Mouse (Mus musculus) cerebellum, postnatal 14 days (tissue): ENCODE measurements around the gene Col9a1.
A peak's percentile ranks its signal among the peaks of the same experiment; 100 is the strongest.

Experiments used
- DNase-seq, 2 experiments: peaks; one replicate each; pipeline ENCODE4 v3.0.0; 2021; ENCODE audit warnings: mixed read lengths in 2 of 2

The Col9a1 gene

DNA sequence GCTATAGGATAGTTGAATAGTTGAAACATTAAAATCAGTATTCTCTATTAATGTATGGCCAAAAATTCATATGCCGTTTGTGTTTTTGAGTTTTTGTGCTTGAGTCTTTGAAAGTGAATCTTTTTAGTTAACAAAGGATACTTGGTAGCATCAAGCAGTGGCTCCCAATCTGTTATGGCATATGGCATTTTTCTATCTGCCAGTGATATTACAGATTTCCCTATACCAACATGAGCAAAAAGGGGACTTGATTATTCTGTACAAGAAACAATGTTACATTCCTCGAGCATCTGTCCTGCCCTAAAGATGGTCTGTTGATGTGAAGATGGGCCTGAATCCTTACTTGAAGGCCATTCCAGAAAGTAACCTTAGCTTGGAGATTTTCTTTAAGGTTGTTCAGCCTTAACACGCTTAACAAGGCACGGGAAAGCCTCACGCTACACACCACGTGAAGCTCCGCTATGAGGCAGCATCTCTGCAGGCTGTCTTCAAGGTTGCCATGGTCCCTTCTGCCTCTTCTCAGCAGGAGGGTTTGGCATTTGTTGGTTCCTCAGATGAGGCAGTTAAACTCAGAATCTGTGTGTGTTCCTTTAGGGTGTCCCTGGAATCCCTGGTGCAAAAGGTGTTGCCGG, 45.7 kb downstream of the Col9a1 start:
- peak; percentile 85 to 91 for DNase-seq

DNA sequence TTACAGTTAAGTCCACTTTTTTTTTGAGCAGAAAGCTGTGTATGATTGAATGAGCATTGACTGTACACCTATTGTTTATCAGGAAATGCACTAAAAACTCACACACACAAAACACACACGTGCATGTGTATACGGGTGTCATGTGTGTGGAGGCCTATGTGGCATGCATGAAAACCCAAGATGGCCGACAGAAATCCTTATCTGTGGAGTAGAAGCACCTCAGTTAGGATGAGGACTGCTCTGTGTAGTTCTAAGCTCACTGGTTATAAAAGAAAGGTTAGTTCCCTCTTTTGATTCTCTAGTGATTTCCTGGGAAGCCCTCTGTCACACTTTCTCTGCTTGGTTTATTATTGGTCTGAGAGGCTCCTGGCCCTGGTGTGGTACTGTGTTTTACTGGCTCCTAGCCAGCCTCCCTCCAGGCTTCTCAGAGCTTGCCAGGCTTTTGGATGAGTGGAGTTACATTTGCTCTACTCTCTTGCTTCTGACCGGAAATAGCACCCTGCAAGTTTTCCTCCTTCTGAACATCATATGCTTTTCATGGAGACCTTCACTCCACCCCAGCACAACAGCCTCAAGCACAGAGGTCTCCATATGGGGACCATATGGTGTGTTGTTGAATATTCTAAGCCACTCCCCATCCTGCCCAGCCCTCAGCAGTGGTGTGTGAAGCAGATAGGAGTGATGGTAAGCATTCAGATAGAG, 48.6 kb downstream of the Col9a1 start:
- DNase-seq: peak; percentile 98 to 100

DNA sequence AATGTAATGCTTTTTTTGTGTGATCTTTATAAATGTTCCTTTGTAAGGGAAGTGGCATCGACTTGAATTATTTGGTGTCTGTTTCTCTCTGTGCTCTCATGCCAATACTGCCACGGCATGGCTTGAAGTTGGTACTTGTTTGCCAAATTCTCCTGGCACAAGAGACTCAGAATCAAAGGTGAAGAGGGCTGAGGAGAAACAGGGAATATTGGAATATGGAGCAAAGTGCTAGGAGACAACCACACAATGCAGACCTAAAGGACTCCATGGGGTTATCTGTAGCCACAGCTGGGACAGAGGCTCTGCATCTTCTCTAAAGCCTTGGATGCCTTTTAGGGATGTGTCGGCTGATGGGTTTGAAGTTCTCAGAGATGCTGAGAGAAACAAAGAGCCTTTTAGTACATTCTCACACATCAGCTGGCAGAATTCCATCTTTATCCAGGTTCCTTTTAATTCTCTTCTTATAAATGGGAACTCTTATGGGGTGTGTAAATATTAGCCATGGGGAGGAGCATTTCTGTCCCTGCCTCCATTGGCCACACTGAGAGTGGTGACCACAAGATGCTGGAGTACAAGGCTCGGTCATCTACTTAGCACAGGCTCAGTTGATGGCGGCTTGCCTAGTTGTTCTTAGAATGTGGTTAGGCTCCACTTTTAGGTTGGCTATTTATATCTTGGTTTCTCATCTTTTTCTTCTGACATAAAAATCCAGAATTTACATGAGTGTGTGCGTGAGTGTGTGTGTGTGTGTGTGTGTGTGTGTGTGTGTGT, 49.7 kb downstream of the Col9a1 start:
- peak; percentile 55 to 83 for DNase-seq

DNA sequence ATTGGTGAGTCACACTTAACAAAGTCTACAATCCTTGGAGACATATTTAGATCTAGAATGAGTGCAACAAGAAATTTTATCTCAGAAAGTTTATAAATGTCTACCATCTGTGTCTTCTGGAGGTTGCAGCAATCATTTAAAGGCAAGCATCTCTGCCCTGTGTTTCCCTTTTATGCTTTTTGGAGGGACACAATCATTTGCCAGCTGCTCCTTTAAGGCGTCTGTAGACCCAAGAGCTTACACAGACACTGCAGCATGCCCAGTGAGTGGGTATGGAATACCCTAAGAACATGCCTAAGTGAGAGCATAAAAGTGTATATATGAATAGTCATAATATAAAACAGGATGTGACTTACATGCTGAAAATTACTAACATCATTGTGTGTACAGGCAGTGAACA, 52.1 kb downstream of the Col9a1 start:
- DNase-seq: no peak

DNA sequence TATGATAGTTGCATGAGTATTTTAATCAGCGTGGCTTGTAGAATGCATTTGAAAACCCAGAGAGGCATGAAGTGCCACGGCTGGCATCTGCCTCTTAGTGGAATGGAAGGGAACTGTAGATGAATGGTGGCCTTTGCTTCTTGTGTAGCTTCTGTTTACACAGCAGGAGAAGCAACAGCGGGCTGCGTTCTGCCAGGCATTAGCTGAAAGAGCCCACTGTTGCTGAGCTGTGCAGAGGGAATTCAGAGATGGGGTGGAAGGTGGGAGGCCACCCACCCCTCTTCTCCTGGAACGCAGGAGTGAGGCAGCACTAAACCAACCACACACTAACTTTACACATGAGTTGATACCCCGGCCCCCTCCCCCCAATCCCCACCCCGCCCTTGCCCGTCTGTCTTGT, 53.0 kb downstream of the Col9a1 start:
- peak; percentile 57 to 63 for DNase-seq

DNA sequence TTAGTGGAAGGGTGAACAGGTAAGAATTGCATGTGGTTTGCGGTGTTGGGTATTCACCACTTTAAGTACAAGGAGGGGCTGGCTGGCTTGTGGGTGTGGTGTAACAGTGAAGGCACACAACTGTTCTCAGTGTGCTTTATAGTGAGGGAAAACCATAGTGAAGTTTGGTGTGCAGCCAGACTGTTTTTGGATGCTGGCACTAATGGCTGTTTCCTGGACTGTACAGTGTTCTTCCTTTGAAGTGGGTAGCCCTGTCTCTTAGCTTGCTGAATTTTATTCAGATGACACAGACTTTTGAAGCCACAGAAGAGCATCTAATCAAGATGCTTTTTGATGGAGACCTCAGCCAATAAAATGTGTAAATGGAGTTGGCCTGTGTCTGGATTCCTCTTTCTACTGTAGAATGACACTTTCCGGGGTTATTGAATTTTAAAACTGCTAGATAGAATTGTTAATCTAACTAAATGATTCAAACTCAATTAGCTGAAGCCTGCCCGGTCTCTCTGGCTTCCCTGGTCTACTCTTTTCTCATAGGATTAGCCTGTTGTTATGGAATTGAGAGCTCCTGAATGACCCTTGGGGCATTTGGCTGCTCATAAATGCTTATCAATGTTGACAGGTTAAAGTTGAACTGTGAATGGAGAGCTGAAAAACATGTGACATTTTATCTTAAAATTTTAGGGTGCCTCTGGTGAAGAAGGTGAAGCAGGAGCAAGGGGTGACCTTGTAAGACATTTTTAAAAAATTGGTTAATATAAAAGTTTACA, 54.3 kb downstream of the Col9a1 start:
- no peak for DNase-seq

DNA sequence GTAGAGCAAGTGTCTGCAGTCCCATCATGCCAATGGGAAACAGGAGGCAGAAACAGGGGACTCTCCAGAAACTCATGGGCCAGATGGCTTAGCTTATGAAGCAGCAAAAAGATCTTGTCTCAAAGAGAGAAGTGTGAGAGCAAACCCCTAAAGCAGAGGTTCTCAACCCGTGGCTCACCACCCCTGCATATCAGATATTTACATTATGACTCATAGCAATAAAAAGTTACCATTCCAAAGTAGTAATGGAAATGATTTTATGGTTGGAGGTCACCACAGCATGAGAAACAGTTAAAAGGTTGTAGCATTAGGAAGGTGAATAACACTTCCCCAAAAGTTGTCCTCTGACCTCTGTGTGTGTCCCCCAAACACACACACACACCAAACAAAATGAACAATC, 58.9 kb downstream of the Col9a1 start:
- no peak for DNase-seq

DNA sequence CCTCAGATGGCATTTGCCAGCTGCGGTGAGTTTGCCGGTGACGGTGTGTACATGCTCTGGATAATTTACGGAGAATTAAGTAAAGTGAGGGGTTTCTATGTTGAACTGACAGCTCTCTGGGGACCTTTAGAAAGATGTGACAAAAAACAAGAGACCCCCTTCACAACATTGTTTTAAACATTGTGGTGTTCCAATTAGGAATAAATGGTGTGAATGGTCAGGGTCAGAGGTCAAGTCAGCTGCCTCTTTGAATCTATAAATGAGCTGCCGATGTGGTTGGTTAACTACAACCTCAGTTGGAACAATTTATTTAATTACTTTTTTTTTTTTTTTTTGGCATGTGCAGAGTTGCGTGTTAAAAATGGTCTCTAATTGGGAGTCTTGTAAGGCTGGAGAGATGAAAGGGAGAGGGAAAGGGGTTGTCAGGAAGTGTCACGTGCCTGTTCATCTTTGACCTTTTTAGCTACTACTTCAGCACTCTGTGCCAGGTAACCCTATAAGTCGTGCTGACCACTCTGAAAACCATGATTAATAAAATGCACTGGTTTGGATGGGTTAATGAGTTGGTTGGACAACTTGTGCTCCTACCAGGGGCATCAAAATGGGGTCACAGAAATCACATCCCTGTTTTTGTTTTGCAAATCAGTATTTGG, 62.8 kb downstream of the Col9a1 start:
- no peak for DNase-seq

DNA sequence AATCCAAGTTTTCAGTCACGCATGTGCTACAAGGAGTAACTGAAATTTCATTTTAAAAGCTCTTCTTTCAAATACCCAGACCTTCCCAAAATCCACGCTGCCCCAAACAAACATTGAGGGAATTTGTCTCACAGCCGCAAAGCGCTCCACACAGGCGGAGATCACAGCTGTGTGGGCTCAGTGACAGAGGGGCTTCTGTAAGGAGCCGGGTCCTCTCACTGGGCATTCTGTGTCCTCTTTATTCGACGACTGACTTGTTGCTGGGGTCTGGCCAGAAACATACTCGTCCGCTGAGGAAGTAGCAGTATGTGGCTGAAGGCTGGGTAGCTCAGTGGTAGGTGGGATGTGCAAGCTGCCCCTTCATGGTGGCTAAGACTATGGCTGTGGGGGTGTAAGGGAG, 67.5 kb downstream of the Col9a1 start:
- DNase-seq: no peak

DNA sequence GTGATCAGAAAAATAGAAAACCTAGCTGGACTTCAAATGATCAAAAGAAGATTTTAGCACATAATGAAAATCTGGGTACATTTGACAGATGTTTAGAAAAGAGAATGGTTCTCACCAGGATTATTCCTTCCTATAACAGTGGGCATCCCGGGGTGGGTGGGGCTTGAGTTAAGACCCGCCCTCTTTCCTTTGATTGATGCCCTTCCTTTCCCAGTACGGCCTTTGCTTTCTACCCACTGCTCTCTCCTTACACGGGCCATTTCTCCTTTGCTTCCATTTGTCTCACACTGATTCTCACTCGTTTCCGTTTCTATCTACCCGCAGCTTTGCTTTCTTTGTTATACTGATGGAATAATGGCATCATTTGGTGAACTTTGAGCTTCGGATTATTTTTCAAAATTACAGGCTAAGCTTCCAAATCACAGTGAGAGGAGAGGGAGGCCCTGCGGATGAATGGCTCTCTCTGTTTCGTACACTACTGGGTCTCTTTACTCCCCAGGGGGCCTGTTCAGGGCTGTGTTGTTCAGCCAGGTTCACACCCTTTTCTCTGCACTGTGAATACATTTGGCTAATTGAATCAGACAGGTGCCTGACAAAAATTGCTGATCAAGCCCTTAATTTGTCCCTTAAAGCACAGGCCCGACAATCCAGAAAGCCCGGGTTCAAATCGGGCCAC, 68.4 kb downstream of the Col9a1 start:
- no peak for DNase-seq

DNA sequence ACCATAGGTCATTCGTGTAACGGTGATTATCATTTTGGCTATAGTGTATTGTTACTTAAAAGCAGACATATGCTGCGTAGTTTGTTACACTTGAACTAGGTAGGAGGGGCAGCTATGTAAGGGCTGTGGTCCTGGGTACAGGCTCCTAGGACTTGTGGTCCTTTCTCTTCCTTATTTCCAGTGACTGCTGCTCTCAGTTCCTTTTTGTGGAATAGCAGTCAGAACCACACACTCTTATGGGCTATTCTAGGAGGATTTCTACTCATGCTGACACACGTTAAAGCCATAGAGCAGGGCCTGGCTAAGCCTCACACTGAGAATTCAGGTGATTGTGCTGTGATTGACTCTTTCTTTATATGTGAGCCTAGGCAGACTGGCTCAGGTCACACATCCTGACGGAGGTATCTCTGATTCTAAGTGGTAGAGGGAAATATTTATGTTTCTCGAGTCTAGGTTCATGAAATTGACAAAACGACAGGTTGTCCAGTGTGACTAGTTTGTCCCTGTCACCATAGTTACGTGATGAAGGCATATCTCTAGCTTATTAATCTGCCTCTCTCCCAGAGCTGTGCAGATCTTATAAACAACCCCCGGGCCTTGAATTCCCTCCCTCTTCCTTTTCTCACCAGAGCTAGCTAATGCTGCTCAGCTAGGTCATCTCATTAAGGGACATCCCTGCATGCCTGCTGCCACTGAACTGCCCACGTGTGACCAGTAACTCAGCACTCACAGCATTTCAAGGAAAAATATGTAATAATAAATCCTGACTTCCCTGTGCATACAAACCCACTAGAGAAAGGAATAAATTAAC, 71.1 kb downstream of the Col9a1 start:
- DNase-seq: peak; percentile 35 to 50

DNA sequence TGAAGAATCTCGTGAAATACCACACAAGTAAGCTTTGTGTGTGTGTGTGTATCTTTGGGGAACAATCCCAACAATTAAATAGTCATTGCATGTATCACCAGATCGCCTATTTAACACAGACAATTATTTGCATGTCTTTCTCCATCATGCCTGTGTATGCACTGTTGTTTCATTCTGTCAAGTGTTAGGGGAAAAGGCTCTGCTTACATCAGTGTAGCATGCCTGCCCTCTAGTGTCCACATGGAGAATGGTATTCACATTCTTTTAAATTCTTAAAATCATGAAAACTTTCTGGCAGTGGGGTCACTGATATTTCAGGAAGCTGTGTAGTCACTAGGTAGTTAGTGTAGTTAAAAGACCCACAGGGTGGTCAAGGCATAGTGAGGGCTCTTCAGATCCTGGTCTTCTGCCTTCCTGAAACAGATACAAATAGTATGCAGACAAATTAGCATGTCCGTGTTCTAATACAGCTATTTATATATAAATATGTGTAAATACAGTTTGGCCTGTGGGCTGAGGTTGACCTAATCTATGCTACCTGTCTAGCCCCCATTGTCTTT, 71.8 kb downstream of the Col9a1 start:
- peak; percentile 74 to 75 for DNase-seq

DNA sequence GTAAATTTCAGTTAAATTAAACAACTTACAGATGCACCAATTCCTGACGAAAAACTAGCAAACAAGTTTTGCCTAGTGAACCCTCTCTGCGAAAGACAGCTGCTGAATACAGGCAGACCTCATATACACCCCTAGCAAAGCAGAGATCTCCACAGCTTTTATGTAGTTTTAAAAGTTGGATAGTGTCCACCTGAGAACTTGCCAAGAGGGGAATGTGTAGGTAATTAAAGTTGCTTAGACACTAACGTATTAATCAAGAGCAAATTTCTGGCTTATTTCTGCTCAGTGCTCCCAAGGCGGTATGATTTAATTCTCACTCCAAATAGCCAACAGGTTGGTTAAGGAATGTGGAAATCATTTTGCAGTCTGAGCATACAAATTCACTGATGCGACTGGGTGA, 80.6 kb downstream of the Col9a1 start:
- no peak for DNase-seq

DNA sequence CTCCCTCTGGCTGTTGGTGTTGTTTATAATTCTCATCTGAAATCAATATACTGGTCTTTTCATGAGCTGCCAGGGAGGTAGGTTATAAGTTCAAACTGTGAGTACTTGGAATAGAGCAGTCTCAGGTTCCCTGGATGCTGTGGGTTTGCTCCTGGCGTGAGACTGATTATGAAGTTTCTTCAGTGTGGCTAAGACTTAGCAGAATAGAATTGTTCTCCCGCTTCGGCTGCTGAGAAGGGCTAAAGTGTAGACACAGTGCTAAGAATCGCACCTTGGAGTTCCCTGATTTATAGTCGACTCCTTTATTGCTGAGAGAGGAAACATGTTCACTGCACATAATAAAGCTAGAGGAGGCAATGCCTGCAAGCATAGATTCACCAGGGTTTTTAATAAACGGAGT, 82.0 kb downstream of the Col9a1 start:
- DNase-seq: no peak

DNA sequence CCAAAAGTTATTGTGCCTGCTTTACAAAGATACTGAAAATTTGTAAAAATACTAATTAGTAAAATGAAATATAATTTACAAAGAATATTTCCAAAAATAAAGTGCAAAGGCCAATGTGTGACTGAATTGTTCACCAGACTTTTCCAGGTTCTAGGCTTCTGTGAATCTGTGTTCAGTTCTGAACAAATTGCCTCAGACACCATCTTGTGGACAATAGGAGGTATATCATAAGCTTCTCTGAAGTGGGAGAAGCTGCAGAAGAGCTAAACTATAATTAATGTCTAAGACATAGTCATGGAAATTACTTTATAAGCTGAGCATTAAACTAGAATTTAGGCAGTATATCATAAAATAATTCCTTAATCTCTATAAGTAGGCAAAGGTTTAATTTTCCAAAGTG, 83.8 kb downstream of the Col9a1 start:
- no peak for DNase-seq

DNA sequence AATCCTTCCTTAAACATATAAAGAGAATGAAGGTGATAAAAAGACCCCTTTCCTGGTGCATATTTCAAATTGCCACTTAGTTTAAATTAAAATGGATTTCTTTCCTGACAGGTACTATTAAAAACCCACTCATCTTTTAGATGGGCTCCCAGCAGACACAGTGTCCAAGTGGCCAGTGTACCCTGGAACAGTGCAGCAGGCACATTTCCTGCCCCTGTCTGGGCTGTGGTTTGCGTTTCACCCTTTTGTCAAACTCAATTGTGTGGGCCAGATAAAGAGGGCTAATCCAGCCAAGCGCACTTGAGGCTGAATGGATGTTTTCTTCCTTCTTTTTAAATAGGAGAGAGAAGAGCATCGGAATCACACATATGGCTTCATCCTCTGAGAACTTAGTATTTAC, 89.6 kb downstream of the Col9a1 start:
- no peak for DNase-seq

DNA sequence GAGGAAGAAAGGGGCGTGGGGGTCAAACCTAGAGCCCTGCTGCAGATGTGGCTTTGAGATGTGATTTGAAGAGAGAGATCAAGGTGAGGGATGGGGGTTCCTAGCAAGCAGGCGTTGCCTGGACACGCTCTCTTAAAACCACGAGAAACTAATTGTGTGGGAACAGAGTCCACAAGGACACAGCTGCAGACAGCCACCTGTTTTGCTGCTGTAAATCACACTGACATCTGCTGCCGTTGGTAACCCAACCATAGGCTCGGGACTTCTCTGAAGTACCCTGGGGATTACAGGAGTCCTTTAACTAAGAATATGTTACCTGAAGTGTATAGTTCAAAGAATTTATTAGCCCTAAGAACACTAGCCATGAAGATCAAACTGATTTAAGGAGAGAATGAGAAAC, 109.0 kb downstream of the Col9a1 start:
- no peak for DNase-seq

DNA sequence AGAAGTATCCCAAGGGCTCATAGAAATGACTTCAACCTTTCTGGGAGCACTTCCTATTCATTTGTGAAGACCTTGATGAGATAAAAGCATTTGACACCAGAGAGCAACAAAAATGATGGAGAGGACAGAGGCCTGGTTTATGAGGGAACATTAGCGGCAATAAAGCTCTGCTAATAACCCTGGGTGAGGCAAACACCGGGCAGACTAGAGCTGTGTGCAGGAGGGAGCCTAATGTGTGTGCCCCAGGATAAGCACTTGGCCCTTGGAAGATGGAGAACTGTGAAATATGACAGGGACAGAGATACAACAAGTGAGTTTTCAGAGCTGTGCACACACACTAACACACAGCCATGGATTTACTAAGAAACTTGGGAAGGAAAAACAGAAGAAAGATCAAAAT, 115.1 kb downstream of the Col9a1 start:
- DNase-seq: no peak

DNA sequence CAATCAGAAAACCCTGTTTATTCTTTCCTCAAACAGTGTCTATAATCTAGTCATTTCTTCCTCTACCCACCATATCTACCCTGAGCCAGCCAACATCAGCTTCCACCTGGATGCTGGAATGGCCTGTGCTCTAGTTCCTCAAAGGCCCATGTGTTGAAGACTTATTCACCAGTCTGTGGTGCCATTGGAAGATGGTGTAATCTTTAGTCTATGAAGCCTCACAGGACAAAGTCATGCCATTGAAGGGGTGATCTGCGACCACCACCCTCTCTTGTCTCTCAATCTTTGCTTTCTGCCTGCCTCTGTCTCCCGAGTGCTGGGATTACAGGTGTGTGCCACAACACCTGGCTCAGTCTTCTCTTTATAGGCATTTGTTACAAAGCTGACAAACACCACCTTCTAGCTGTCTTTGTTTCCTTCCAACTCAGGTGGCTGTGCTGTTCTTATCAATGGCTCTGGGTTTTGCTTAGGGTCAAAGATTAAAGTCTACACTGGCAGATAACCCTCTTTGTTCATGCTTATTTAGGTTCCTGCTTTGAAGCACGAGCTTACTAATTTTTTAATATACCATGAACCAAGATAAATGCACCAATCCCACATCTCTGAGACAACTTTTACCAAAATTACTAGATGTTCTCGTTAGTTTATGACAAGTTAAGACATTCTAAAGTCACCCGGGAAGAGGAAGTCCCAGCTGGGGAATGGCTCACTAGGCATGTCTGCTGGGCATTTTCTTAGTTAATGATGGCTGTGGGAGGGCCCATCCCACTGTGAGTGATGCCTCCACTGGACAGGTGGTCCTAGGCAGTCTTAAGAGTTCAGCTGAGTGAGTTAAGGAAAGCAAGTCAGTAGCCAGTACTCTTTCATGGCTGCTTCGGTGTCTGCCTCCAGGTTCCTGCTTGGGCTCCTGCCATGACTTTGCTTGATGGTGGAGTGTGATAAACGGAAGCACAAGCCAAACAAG, 117.9 kb downstream of the Col9a1 start:
- DNase-seq: no peak

DNA sequence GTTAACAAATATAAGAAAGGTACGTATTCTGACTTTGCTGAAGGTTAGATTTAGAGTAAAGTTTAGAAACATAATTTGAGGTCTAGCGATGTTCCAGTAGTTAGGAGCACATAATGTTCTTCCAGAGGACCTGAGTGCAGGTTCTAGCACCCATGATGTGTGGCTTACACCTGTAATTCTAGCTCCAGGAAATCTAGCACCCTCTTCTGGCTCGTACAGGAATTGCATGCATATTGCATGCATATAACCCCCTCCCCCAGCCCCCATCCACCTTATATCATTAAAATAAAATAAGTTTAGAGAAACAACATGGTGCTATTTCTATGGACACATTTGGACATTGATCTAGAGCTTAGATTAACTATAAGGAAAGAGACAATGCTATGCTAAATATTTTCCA, 123.3 kb downstream of the Col9a1 start:
- no peak for DNase-seq
